Mouse (Mus musculus) spleen, adult 12 weeks (tissue): ENCODE data around the gene Sik1.

ENCODE experiments used
- DNase-seq: peaks from one replicate; pipeline ENCODE4 v3.0.0; 2022; ENCODE audit warnings: low spot score

Sik1 gene

DNA sequence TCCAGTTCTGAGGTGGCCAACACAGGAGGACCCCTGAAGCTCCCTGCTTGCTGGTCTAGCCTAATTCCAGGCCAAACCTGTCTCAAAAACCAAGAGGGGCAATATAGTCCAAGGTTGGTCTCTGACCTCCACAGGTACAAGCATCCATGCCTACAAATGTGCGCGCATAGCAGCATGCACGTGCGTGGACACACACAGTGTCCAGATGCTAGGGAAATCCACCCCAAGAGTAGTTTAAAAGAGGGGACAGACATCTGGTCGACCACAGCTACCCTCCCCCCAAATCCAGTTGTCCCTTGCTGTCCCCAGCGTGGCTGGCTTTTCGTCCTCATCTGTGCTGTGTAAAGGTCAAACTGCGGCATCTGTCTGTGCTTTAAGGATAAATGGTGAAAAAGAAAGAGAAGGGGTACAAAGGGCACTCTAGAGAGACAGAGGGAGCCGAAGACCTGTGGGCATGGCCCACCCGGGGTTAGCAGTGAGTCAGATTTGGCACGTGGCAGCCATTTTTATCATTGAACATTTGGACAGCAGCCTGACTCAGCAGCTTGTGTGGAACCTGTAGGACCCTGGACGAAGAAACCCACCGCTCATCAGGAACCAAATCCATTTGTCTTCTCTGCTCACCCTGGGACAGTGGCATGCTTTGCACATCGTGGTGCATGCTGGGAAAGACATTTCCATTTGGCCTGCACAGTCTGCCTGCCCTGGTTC, 23.6 kb downstream of the Sik1 start:
- DNase-seq = no peak

DNA sequence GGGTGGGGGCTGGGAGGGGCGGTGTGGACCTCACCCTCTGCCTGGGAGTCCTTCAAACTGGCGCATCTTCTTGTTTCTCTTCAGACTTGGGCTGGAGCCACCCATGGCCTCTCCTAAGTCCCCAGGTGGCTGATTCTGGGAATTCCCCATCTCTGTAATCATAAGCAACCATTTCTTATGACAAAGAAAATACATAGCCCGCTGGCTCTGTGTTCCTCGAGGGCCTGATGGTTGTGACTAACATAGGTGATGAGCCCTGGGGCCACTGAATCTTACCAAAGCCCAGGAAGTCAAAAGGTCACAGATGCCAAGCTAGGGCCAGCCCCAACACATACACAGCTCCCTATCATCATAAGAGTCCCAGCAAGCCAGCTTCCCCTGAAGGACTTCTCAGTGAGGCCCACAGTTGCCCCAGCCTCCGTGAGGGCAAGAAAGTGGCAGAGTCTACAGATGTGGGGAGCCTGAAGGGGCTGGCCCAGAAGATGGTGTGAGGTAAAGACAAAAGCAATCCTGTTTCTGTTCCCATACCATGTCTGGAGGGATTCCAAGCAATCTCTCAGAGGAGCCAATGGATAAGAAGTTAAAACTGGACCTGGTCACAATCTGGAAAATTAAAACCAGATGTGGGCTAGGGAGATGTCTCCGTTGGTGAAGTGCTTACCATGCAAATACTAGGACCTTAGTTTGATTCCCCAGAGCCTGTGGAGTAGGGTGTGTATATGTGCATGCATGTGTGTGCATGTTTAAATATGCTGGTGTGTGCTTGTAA, 24.3 kb downstream of the Sik1 start:
- DNase-seq = no peak

DNA sequence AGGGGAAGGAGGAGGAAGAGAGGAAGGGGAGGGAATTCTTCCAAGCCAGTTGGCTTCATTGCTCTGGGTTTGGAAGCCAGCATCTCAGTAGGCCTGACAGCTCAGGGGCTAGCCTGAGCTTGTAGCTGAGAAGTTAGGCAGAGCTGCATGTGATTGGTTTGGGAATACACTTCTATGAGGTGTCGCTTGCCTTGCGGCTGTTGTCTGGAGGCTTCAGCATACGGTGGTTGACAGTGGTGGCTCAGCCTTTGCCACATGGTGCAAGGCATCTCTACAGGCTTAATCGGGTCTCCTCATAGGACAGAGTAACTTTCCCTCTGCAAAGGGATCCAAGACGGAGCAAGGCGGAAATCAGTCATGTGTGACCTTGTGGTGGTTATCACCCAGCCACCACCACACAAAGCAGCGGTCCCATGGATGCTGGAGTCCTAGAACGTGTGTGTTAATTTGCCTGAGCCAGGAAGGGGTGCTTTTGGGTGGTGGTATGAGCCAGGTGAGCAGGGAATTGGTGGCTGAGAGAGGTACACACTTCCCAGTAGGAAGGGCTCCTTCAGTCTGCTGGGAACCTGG, 25.0 kb downstream of the Sik1 start:
- DNase-seq = no peak

DNA sequence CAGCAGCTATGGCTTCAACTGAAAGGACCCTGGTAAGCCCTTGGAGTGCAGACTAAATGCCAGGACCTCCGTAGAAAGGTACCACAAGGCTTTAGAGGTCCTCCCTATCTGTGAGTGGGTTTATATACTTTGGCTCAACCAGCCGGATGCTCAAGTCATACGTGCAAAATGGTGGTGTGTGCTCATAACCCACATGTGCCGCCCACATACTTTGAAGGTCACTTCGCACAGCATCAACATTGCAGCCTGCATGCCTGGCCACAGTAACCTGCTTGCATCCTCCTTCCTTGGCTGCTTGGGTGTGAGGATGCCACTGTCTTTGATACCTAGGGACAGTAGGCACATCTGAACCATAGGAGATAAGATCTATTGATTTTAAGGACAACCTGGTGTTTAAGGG, 26.7 kb downstream of the Sik1 start:
- DNase-seq = no peak

DNA sequence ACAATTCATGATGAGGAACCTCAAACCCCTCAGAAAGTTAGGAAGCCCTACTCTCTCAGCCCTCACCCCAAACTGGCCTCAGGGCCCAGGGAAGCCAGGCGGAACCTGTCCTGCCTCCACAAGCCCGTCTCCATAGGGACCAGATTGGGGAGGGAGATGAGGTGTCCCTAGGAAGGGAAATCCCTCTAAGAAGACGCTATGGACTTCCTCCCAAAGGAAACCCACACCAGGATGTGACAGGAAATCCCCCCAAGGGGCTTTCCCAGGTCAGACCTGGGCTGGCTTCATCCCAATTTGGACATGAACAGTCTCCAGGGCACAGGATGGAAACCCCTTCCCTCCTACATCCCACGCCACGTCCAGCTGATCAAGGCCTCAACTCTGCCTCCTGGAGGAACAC, 27.5 kb downstream of the Sik1 start:
- DNase-seq = no peak

DNA sequence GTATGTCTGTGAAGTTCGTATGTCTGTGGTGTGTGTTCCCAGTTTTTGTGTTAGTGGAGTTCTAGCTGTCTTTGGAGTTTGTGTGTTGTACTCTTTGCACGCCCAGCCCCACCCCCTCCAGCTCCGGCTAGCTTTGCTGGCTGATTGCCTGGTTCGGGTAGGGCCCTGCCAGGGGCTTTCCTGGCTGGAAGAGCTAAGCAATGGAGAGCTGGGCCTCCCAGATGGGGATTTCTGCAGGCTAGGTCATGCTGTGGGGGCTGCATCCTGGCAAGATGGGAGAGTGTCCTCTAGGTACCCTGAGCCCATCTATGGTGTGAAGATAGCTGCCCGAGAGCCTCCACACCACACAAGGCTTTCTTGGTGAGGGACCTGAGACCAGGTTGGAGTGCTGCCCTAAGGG, 28.4 kb downstream of the Sik1 start:
- DNase-seq = no peak

DNA sequence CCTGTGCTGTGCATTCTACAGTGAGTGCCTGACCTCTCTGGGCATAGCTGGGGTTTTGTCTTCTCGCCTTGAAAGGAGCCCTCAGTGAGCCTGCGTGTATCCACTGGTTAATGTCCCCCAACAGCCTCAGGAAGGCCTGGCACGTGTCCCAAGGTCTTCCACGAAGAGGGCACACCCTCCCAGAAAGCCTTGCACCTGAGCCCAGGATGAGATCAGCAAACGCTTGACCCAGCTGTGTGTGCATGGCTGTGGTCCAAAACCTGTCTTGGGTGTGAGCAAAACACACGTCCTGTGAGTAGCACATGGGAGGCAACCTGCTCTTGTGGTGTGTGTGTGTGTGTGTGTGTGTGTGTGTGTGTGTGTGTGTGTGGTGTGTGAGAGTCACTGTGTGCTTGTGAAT, 28.9 kb downstream of the Sik1 start:
- no peak for DNase-seq

DNA sequence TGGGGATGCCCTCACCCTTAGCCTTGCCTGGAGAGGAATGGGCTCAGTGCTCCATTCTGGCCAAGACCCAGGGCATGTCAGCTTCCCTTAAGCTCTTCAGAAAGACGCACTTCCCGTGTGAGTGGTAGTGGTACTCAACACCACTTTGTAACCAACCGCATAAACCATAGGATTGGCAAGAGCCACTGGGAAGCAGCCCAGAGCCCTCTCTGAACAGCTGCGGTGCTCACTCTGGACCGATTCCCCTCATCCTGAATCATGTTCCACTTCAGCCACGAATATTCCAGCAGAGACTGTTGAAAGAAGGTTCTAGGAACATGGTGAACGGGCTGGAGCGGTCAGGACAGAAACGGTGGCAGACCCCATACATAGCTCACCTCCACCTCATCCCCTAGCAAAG, 29.9 kb downstream of the Sik1 start:
- DNase-seq = no peak

DNA sequence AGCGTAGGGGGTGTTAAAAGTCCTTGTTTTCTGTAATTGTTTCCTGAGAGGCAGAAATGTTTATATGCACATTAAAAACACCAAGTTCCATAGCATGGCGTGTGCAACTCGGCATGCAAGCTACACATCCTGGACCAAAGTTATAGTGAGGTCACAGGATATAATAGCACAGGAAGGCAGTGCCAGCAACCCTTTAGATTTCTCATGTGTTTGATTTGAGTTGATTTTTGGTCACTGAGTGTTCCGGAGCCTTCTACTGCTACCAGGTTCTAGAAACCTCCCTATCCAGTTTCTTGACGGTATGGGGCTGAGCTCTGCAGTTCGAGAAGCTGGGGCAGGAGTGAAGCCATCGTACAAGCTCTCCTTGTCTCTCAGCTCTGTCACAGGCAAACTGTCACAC, 30.8 kb downstream of the Sik1 start:
- DNase-seq = no peak

DNA sequence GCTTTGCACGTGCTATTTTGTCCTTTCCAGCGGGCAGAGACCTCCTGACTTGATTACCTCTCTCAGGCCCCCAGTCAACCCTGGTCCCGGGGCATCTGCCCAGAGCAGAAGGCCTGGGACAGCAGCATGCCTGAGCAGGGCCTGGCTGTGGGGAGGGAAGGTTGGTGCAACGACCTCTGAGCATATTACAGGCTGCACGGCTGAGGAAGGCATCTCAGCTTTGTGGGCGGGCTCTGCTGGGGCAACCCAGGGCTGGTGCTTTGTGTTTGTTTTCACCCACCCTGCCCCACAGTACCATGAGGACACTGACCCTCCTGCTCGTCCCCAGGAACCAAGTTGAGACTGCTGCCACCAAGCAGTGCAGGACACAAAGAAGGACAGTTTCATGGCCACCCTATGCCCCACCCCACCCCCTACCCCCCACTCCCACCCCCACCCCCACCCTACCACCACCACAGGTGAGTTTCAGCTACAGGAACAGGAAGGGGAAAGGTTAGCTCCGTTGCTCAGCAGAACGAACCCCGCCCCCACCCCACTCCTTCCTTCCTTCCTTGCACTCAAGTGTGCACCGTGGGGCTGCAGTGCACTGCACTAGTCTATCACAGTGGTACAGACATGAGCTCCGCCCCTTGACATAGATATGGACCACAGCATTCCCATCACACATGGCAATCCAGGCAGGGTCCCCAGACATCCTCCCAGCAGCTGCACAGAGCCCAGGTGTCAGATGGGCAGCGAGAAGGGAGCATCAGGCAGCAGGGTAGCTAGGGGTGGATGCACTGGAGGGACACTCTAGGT, 34.3 kb downstream of the Sik1 start:
- DNase-seq = peak; percentile 38

DNA sequence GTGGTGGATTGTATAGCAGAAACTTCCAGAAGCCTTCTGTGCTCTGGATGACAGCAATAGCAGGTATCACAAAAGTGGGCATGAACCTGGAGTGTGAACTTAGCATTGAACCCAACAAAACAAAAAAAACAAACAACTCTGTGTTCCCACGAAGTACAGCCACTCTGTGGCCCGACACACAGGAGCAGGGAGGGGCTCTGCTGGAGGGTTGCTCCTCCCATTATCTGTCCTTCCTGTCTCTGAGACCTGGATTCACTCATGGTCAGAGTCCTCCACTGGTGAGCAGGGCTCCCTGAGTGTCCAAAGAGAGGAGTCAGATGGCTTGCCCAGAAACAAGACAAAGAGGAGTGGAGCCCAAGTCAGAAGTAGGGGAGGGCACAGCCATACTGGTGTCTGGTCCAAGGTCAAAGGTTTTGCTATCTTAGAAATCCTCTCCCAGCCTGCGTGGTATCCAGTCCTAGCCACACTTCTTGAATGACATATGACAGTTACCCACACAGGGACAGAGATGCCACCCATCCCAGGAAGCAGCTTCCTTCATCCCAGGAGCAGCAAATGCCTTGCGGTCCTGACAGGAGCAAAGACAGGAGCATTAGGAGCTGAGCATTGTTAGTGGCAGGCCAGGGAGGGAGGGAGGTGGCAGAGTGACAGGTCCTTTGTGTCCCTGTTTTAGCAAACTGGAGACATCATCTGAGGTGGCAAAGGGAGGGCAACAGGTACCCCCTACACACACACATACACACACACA, 35.3 kb downstream of the Sik1 start:
- DNase-seq = no peak

DNA sequence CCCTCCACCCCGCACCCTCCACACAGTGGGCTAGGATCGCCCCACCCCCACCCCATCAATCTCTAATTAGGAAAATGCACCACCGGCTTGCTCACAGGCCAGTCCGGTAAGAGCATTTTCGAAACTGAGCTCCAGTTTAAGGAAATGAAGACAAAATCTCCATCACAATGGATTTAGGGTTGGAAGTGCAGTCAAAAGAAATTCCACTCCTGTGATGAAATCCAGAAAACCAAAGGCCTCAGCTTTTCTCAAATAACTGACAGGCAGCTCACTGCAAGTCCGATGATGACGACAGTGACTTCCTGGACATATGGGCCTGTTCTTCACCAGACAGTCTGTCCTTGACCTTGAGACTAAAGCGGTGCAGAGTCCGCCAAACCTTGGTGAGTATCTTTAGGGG, 36.2 kb downstream of the Sik1 start:
- no peak for DNase-seq

DNA sequence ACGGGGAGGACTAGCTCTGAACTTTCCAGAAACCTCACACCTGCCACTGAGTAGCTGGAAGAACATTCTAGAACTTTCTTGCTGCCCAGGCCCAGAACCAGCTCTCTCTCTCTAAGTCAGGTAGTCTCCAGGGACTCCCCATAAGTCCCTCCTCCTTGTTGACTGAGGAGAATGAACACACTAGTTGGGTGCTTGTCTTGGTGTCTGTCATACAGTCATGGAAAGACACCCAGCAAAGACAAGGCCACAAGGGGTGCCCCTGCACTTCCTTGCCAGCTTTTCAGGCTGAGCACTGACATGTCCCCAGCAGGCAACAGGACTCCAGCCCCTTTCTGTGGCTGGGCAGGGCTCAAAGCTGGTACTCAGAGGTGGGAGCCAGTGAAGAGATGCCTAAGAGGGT, 37.8 kb downstream of the Sik1 start:
- no peak for DNase-seq

DNA sequence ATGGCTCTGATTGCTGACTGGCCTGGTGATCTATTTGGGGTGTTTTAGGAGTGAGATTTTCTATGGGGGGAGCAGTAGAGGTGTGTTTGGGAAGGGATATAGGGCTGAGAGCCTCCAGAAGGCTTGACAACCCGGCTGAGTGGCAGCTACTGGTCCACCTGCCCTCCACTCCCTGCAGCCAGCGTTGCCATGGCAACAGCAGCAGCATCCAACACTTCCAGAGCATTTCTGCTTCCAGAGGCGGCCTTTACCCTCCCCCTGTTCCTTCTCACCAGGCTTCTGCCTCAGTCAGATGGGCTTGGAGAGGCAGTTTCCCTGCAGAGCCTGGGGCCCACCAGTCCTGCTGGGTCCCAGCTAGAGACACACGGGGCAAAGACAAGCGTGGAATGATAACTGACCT, 38.4 kb downstream of the Sik1 start:
- no peak for DNase-seq

DNA sequence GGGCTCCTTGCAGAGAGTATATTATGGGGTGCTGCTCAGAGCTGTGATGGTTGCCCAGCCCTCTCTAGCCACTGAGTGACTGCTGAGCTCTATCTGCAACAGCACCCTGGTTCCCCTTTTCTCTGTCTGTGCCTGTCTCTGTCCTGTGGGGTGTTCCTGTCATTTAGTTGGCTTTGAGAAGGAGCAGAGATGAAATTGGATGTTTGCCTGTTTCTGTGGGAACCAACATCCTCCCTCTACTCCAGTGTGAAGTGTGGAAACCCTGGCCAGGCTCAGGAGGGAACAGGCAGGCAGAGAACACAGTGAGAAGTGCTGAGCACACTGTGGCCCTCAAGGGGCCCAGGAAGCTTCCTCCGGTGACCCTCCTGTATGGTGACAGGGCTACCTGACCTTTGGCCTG, 40.8 kb downstream of the Sik1 start:
- no peak for DNase-seq

DNA sequence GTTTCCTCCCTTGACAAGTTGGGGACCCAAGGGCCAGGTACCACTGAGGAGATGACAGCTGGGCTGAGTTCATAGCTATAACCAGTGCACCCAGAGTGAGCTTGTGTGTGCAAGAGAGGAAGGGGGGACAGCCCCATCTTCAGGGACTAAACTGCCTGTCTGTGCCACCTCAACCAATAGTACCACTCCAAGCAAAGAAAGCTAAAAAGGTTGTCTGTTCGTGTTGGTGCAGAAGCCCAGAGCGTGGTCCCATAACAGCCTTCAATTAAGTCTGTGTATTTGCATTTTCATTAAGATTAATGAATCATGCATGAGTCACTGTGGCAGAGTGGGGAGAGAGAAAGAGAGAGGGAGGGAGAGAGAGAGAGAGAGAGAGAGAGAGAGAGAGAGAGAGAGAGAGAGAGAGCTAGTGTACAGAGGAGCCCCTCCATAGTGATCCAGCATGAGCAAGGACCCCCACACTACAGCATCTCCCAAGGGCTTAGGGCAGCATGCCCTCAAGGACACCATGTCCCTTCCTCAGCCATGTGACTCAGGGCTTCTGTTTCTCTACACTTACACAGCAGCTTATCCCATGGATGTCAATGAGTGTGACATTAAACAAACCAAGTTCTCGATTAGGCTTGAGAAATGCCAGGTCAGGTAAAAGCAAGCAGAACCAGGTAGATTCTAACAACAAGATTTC, 41.5 kb downstream of the Sik1 start:
- no peak for DNase-seq

DNA sequence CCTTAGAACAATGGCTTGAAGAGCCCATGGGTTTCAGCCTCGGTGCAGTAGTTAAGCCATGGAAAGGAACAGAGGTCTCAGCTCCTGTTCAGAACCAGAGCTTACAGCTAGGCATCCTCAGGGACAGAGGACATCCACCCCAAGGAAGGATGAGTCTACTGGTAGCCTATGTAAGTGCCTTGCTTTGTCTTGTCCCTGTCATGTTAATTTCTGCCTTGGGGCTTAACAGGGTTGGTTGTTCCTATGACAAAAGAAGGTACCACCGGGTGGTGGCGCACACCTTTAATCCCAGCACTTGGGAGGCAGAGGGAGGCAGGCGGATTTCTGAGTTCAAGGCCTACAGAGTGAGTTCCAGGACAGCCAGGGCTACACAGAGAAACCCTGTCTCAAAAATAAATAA, 44.3 kb downstream of the Sik1 start:
- no peak for DNase-seq

DNA sequence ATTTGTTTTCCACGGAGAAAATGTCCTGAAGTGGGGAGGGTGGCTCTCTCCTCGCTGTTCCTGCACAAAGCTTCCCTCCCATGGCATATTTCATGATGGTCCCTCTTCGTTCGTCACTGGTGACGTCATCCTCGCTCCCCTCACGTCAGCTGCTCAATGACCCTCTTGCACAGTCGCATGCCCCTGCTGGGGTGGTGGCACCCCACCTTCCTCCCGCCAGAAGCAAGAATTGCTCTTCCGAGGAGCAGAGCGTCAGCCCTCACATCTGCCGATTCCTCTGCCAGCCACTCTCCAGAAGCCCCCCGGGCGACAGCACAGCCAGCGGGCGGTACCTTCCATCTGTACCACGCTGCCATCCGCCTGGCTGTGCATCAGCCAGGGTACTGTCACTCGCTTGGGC, 45.7 kb downstream of the Sik1 start:
- no peak for DNase-seq

DNA sequence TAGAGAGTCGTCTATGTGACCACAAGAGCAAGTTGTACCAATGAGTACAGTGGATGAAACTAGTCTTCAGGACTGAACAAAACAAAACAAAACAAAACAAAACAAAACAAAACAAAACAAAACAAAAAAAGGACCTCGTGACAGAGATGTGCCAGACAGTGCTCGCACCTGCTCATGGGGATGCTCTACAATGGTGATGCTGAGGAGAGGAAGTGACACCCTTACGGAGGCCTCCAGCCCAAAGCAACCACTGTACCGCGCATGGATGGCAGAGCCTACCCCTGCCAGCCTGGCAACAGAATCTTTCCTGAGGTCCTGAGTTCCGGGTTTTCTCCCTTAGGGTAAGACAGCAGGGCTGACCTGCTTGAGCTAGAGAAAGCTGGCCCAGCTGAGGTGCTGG, 46.5 kb downstream of the Sik1 start:
- no peak for DNase-seq

DNA sequence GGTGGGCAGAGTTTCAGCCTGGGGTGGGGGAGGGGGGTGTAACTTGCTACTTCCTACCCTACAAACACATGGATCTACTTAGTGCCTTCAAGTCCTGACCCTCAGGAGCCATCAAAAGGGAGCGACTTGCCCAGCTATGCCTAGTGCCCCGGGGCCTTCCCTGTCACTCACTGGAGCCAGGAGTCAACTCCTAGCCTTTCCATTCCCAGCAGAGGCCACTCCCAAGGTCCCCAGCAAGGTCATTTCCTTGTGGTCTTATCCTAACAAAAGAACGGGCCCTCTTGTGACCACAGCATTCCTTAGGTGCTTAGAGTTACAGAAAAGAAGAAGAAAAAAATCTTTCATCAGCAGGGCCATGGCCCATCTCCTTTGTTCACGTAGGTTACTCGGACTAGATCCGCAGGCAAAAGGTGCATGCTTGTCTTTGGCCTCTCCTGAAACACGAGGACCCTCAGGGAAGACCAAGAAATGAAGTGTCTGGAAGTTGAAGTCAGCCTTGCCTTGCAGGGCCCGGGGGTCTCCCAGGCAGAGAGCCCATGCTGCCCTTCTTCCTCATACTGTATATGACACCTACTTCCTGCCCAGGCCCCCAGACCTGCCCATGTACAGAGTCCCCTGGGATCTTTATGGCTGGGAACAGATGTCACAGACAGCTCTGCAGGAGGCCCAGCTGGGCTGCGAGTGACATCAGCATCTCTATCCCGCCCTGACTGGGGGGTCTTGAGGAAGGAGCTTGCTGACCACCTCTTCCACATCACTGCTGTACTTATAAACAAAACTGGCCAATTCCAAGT, 47.3 kb downstream of the Sik1 start:
- DNase-seq = no peak

DNA sequence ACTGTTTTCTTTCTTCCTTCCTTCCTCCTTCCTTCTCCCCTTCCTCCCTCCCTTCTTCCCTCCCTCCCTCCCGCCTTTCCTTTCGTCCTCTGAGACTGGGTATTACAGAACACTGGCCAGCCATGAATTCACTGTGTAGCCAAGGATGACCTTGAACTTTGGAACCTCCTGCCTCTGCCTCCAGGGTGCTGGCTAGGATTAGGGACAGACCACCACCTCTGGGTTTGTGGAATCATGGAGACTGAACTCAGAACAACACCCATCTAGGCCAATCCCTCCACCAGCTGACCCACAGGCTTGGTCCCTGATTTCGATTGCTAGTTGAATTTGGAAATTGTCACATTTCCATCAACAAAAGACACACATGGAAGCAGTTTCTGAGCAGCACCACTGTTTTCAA, 49.1 kb downstream of the Sik1 start:
- DNase-seq = no peak
